Mouse (Mus musculus) stomach, postnatal 0 days (tissue): ENCODE measurements around the gene Gm21149.
A peak's percentile ranks its signal among the peaks of the same experiment; 100 is the strongest.

Experiments
- CTCF ChIP-seq: IDR thresholded peaks from 2 replicates; pipeline ENCODE4 v1.5.1; 2016; ENCODE audit warnings: antibody characterized with exemption, low read depth, mild to moderate bottlenecking, moderate library complexity
- EP300 ChIP-seq: optimal IDR thresholded peaks from 2 replicates; pipeline ENCODE3; 2016; ENCODE audit warnings: antibody characterized with exemption

GRCm38 (mm10) chr5:15506575-15507308 lies 30.4 kb upstream of the Gm21149 start:
- TF ChIP-seq EP300 (no peak), CTCF (peak; percentile 83)
